Mouse (Mus musculus) cortical plate, adult 2 months (tissue): ENCODE data around the gene Lonrf3.

Experiments used
- CTCF ChIP-seq: fragments of 200-500 bp; IDR thresholded peaks from 2 replicates; pipeline ENCODE4 v1.5.1; 2011; ENCODE audit warnings: mild to moderate bottlenecking, control low read depth, low read length; ENCODE audit not compliant: insufficient read depth; ENCODE audit errors: extremely low read depth
- POLR2A ChIP-seq: fragments of 200-500 bp; IDR thresholded peaks from 2 replicates; pipeline ENCODE4 v1.6.1; 2011; ENCODE audit warnings: mild to moderate bottlenecking, low read length, control low read depth; ENCODE audit not compliant: insufficient read depth; ENCODE audit errors: extremely low read depth

GRCm38 (mm10) chrX:36352446-36352845, 24.3 kb downstream of the Lonrf3 start:
- no peak for TF ChIP-seq CTCF
- no peak for TF ChIP-seq POLR2A
